Mouse (Mus musculus): ENCODE data around the gene Ntn1. TPM values are rescaled to one million over a fixed set of nuclear protein-coding genes. Genes with fewer than 3 reads are reported as not detected.

The Ntn1 gene
- polyA plus RNA-seq, 1 experiment from 2014 or later, result 14.1 TPM

GRCm38 (mm10) chr11:68417831-68418230, 17.2 kb upstream of the Ntn1 start:
- Histone ChIP-seq H3K36me3 (replicated peaks; ENCODE audit: control insufficient read depth, insufficient read depth) (no peaks in the 10 kb centered on the region), H3K4me2 (replicated peaks) (no peak overlapping the region), H3K4me3 (replicated peaks; ENCODE audit: low read length) (no peak overlapping the region), H3K9ac (no peak overlapping the region), H3K4me1 (replicated peaks; ENCODE audit: control insufficient read depth, insufficient read depth, low read length) (no peaks in the 10 kb centered on the region), H3K9me3 (ENCODE audit: control insufficient read depth, low read length) (peaks cover 4% of the 10 kb centered on the region; the same call in 1 of the 2 replicates), H3K27me3 (ENCODE audit: control insufficient read depth, insufficient read depth, low read length) (no peaks in the 10 kb centered on the region), H3K27ac (no peak overlapping the region)
- DNase-seq (ENCODE audit: low spot score) (no peak), ATAC-seq (ENCODE audit: low FRiP score) (no peak)
- 42% methylated on average over 9 of the region's 9 CpGs for WGBS

- H3K36me3 ChIP-seq (replicated peaks; ENCODE audit: control insufficient read depth, insufficient read depth), result no peaks in the 10 kb centered on the region
- no peak overlapping the region for H3K9ac ChIP-seq
- no peaks in the 10 kb centered on the region for H3K27me3 ChIP-seq (ENCODE audit: control insufficient read depth, insufficient read depth, low read length)
- WGBS, result 70% methylated on average over 3 of the region's 3 CpGs
- DNase-seq (ENCODE audit: low spot score) (no peak), ATAC-seq (ENCODE audit: low FRiP score) (no peak)
- H3K4me3 ChIP-seq (replicated peaks; ENCODE audit: low read length), result no peak overlapping the region
- no peak overlapping the region for H3K4me2 ChIP-seq (replicated peaks)
- H3K27ac ChIP-seq, result no peak overlapping the region
- H3K4me1 ChIP-seq (replicated peaks; ENCODE audit: control insufficient read depth, insufficient read depth, low read length), result no peaks in the 10 kb centered on the region
- H3K9me3 ChIP-seq (ENCODE audit: control insufficient read depth, low read length), result peaks cover 4% of the 10 kb centered on the region; the same call in 1 of the 2 replicates
Observed at GRCm38 (mm10) chr11:68417001-68417400, 16.4 kb upstream of the Ntn1 start.

GRCm38 (mm10) chr11:68408127-68408526, 7.5 kb upstream of the Ntn1 start:
- 52% methylated on average over 2 of the region's 2 CpGs for WGBS
- H3K9me3 ChIP-seq (ENCODE audit: control insufficient read depth, low read length), result peaks cover under 1% of the 10 kb centered on the region; the same call in 1 of the 2 replicates
- peaks cover 10% of the 10 kb centered on the region for H3K27me3 ChIP-seq (ENCODE audit: control insufficient read depth, insufficient read depth, low read length)
- no peak overlapping the region for H3K27ac ChIP-seq
- no peaks in the 10 kb centered on the region for H3K4me1 ChIP-seq (replicated peaks; ENCODE audit: control insufficient read depth, insufficient read depth, low read length)
- no peak overlapping the region for H3K9ac ChIP-seq
- H3K4me3 ChIP-seq (replicated peaks; ENCODE audit: low read length), result no peak overlapping the region
- peak; percentile 89 for DNase-seq (ENCODE audit: low spot score)
- no peak for ATAC-seq (ENCODE audit: low FRiP score)
- no peak overlapping the region for H3K4me2 ChIP-seq (replicated peaks)
- no peaks in the 10 kb centered on the region for H3K36me3 ChIP-seq (replicated peaks; ENCODE audit: control insufficient read depth, insufficient read depth)

GRCm38 (mm10) chr11:68407266-68407926, 6.8 kb upstream of the Ntn1 start:
- Histone ChIP-seq H3K9ac (no peak overlapping the region), H3K36me3 (replicated peaks; ENCODE audit: control insufficient read depth, insufficient read depth) (no peaks in the 10 kb centered on the region), H3K4me3 (replicated peaks; ENCODE audit: low read length) (no peak overlapping the region), H3K27ac (no peak overlapping the region), H3K27me3 (ENCODE audit: control insufficient read depth, insufficient read depth, low read length) (peaks cover 17% of the 10 kb centered on the region), H3K9me3 (ENCODE audit: control insufficient read depth, low read length) (no peaks in the 10 kb centered on the region), H3K4me2 (replicated peaks) (no peak overlapping the region), H3K4me1 (replicated peaks; ENCODE audit: control insufficient read depth, insufficient read depth, low read length) (no peaks in the 10 kb centered on the region)
- WGBS, result 57% methylated on average over 11 of the region's 11 CpGs
- ATAC-seq (ENCODE audit: low FRiP score) (no peak), DNase-seq (ENCODE audit: low spot score) (no peak)

- Histone ChIP-seq H3K9me3 (ENCODE audit: control insufficient read depth, low read length) (no peaks in the 10 kb centered on the region), H3K27ac (no peak overlapping the region), H3K4me2 (replicated peaks) (no peak overlapping the region), H3K4me3 (replicated peaks; ENCODE audit: low read length) (no peak overlapping the region), H3K4me1 (replicated peaks; ENCODE audit: control insufficient read depth, insufficient read depth, low read length) (no peaks in the 10 kb centered on the region), H3K36me3 (replicated peaks; ENCODE audit: control insufficient read depth, insufficient read depth) (no peaks in the 10 kb centered on the region), H3K27me3 (ENCODE audit: control insufficient read depth, insufficient read depth, low read length) (peaks cover 33% of the 10 kb centered on the region), H3K9ac (no peak overlapping the region)
- 94% methylated on average over 8 of the region's 8 CpGs for WGBS
- no peak for DNase-seq (ENCODE audit: low spot score)
- ATAC-seq (ENCODE audit: low FRiP score), result no peak
Observed at GRCm38 (mm10) chr11:68405576-68405975, 5.0 kb upstream of the Ntn1 start.

- Histone ChIP-seq H3K4me2 (replicated peaks) (no peak overlapping the region), H3K4me3 (replicated peaks; ENCODE audit: low read length) (no peak overlapping the region), H3K9me3 (ENCODE audit: control insufficient read depth, low read length) (no peaks in the 10 kb centered on the region), H3K9ac (no peak overlapping the region), H3K27ac (no peak overlapping the region), H3K4me1 (replicated peaks; ENCODE audit: control insufficient read depth, insufficient read depth, low read length) (peaks cover 9% of the 10 kb centered on the region; the same call in 1 of the 2 replicates), H3K27me3 (ENCODE audit: control insufficient read depth, insufficient read depth, low read length) (peaks cover 42% of the 10 kb centered on the region), H3K36me3 (replicated peaks; ENCODE audit: control insufficient read depth, insufficient read depth) (no peaks in the 10 kb centered on the region)
- ATAC-seq (ENCODE audit: low FRiP score) (no peak), DNase-seq (ENCODE audit: low spot score) (no peak)
- 68% methylated on average over 4 of the region's 4 CpGs for WGBS
Observed at GRCm38 (mm10) chr11:68404185-68404584, 3.6 kb upstream of the Ntn1 start.

GRCm38 (mm10) chr11:68401428-68401827, 805 bp upstream of the Ntn1 start:
- no peak overlapping the region for H3K27ac ChIP-seq
- ATAC-seq (ENCODE audit: low FRiP score), result no peak
- peaks cover 13% of the 10 kb centered on the region; the same call in 1 of the 2 replicates for H3K4me1 ChIP-seq (replicated peaks; ENCODE audit: control insufficient read depth, insufficient read depth, low read length)
- no peak overlapping the region for H3K4me2 ChIP-seq (replicated peaks)
- no peaks in the 10 kb centered on the region for H3K36me3 ChIP-seq (replicated peaks; ENCODE audit: control insufficient read depth, insufficient read depth)
- WGBS, result 31% methylated on average over 5 of the region's 5 CpGs
- H3K27me3 ChIP-seq (ENCODE audit: control insufficient read depth, insufficient read depth, low read length), result peaks cover 63% of the 10 kb centered on the region
- no peak overlapping the region for H3K4me3 ChIP-seq (replicated peaks; ENCODE audit: low read length)
- no peaks in the 10 kb centered on the region for H3K9me3 ChIP-seq (ENCODE audit: control insufficient read depth, low read length)
- no peak overlapping the region for H3K9ac ChIP-seq
- DNase-seq (ENCODE audit: low spot score), result no peak

- Histone ChIP-seq H3K4me3 (replicated peaks; ENCODE audit: low read length) (peak overlapping the region; percentile 50), H3K9ac (peak overlapping the region; percentile 62), H3K36me3 (replicated peaks; ENCODE audit: control insufficient read depth, insufficient read depth) (no peaks in the 10 kb centered on the region), H3K4me2 (replicated peaks) (peak overlapping the region; percentile 94), H3K27ac (no peak overlapping the region), H3K4me1 (replicated peaks; ENCODE audit: control insufficient read depth, insufficient read depth, low read length) (peaks cover 13% of the 10 kb centered on the region; the same call in 1 of the 2 replicates), H3K9me3 (ENCODE audit: control insufficient read depth, low read length) (no peaks in the 10 kb centered on the region), H3K27me3 (ENCODE audit: control insufficient read depth, insufficient read depth, low read length) (peaks cover 68% of the 10 kb centered on the region)
- WGBS, result under 1% methylated on average over 44 of the region's 57 CpGs
- ATAC-seq (ENCODE audit: low FRiP score) (peak; percentile 75), DNase-seq (ENCODE audit: low spot score) (no peak)
Observed at GRCm38 (mm10) chr11:68400021-68400671, 477 bp downstream of the Ntn1 start.

- peaks cover 74% of the 10 kb centered on the region for H3K27me3 ChIP-seq (ENCODE audit: control insufficient read depth, insufficient read depth, low read length)
- H3K4me3 ChIP-seq (replicated peaks; ENCODE audit: low read length), result peak overlapping the region; percentile 50
- H3K9me3 ChIP-seq (ENCODE audit: control insufficient read depth, low read length), result no peaks in the 10 kb centered on the region
- H3K4me2 ChIP-seq (replicated peaks), result peak overlapping the region; percentile 94
- H3K36me3 ChIP-seq (replicated peaks; ENCODE audit: control insufficient read depth, insufficient read depth), result no peaks in the 10 kb centered on the region
- under 1% methylated on average over 42 of the region's 47 CpGs for WGBS
- DNase-seq (ENCODE audit: low spot score) (peak; percentile 60), ATAC-seq (ENCODE audit: low FRiP score) (peak; percentile 87)
- peak overlapping the region; percentile 62 for H3K9ac ChIP-seq
- peaks cover 13% of the 10 kb centered on the region; the same call in 1 of the 2 replicates for H3K4me1 ChIP-seq (replicated peaks; ENCODE audit: control insufficient read depth, insufficient read depth, low read length)
- no peak overlapping the region for H3K27ac ChIP-seq
Observed at GRCm38 (mm10) chr11:68399548-68400020, 1.0 kb downstream of the Ntn1 start.
